Mouse (Mus musculus) right cerebral cortex, adult 18-20 months (tissue): ENCODE results near the gene Lpin3.

Experiments used
- DNase-seq: peaks from one replicate; pipeline ENCODE4 v3.0.0; 2022; ENCODE audit warnings: mixed read lengths

Lpin3 gene

DNA sequence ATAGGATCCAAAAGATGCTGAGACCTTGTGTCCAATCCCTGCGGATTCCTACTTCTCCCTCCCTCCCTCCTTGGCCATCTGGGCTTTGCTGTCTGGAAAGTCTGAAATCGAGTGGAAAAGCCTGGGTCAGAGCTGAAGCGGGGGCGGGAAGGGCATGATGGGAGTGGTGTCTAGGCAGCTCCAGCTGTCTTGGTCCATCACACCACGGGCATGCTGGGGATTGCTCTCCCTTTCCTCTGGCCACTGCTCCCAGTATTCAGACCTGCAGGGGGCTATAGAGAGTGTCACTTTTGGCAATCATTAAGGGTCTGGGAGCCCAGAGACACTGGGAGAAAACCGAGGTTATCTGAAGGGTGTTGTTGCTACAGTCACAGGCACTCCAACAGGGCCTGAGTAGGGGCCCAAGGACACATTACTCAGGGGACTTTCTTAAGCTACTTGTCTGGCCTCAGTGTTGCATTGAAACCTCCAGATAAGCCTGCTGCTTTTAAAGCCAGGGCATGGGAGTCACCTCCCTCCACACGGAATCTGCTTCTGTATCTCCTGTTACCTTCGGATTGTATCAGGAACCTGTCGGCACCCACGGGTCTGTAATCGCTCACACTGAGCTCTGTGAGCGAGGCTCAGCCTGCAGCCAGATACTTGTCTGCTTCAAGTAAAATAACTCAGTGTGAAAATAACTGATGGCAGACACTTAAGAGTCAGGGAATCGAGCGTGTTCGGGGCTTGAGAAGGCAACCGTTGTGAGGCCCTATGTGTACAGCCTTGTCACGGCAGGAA is 60.6 kb downstream of the Lpin3 start:
- DNase-seq: no peak

DNA sequence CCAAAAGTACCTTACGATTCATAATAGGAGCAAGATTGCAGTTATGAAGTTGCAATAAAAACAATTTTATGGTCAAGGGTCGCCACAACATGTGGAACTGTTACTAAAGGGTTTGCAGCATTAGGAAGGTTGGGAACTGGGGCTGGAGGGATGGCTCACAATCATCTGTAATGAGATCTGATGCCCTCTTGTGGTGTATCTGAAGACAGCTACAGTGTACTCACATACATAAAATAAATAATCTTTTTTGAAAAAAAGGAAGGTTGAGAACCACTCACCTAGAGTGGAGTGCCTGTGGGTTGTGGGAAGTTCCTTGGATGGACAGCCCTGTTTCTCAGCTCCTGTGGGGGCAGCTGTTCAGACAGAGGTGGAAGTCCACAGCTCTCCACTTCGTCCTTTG is 62.0 kb downstream of the Lpin3 start:
- DNase-seq: no peak

DNA sequence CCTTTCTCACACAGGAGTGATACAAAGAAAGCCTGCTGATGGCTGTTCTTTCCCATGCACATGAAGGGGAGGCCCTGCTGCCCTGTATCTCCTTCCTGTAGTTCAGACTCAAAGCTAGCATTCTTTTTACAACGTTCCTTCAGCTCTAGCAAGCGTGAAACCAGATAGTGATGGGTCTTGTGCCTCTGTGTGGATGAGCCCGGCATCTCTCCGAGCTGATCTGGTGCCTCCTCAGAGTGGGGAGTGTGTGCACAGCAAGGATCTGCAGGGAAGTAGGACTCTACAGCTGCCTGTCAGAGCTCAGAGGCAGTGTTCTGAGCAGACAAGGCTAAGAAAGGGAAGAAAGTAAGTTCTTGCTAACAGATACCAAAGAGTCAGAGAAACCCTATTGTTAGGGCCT is 71.1 kb downstream of the Lpin3 start:
- DNase-seq: peak; percentile 46

DNA sequence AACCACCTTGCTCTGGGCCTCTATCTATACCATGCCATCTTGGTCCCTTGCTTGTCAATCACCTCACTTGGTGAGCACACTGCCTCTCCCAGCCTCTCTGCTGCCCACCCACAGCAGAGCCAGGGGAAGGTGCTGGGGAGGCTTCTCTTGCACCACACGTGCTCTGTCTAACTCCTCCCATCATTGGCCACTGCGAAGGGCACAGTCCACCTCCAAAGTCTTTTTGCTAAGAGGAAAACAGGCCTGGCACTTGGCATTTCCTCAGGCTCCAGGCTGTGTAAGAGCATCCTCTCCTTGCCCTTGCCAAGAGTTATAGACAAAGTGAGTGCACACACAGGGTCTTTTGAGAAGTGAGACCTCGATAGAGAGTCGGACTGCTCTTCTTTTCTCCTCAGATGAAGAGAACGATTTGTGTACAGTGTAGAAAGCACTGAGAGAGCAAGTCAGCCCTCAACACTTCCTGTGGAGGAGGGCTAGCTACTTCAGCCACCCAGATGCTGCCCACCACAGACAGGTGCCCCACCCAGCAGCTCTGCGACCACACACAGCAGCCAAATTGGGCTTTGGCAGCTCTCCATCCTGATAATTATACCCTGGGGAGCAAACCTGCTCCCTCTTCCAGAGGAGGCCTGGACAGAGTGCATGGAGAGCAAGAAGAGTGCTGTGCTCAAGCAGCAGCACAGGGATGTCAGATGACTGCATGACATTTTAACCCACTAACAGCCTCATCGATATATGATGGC is 72.8 kb downstream of the Lpin3 start:
- DNase-seq: no peak

DNA sequence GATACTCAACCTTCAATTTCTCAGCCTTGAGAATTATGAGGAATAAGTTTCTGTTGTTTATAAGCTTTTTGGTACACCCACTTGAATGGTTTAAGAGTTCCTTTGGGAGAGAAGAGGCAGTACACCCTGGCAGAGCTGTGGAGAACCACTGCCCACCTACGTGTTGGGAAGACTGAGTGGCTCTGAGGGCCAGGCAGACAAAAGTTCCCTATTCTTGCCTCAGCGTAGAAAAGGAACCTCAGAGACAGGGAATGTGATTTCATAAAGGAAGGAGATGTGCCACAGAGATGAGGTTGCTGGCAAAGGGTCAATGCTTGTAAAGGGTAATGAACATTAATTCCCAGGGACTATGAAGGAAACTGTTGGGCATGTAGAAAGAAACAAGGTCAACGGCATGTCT is 74.1 kb downstream of the Lpin3 start:
- DNase-seq: peak; percentile 42

DNA sequence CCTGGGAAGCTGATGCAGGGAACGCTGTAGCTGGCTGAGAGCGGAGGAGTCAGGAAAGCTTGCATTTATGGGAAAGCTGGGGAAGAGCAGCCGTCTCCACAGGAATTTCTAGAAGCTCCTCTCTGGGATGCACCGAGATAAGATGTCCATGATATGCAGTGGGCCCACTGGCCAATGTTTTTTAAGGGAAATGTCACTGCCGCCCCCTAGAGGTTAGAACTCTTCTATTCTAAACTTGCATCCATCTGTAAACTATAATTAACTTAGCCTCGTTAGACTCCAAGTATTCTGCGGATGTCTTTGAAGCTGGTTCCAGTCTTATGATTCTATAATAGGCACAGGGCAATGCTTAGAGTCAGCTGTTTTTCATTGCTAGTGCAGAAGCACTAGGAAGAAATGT is 74.9 kb downstream of the Lpin3 start:
- peak; percentile 55 for DNase-seq
